Mouse (Mus musculus): ENCODE measurements around the gene Fbxw13.
"Not testable (repeated sequence)": the region's sequence is repeated elsewhere in the genome, so short reads cannot be mapped to it uniquely, and the experiment has no call there.

The Fbxw13 gene

DNA sequence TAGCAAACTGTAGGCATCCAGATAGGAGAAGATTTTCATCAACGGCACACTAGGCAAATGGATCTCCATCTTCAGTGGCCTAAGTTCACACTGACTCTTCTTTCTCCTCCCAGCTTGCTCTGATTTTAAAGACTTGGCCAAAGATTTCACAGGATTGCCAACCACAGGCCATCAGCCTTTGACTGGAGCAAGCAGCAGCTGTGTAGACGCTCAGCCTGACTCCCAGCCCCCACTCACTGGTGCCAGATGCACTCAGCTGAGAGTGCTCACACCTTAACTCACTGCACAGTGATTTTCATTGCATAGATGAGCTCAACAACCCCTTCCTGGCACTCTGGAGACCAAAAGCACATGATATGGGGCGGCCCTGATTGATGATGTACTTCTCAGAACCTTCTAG is at the start of gene Fbxw13:
Fbxw13 (minus strand) TSS at position 101 of the 400 bp plus-strand sequence.
- not testable (repeated sequence) for DNase-seq (ENCODE audit: low spot score in 2 of 2)

DNA sequence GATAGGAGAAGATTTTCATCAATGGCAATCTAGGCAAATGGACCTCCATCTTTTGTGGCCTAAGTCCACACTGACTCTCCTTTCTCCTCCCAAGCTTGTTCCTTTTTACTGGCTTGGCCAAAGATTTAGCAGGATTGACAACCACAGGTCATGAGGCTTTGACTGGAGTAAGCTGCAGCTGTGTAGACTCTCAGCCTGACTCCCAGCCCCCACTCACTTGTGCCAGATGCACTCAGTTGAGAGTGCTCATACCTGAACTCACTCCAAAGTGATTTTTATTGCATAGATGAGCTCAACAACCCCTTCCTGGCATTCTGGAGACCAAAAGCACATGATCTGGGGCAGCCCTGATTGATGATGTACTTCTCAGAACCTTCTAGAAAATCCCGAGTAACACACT is 38.9 kb upstream of the Fbxw13 start, which contains the start of gene Fbxw20:
Fbxw20 (minus strand) TSS at position 101 of the 400 bp plus-strand sequence.
- DNase-seq (ENCODE audit: low spot score in 2 of 2) = no peak

DNA sequence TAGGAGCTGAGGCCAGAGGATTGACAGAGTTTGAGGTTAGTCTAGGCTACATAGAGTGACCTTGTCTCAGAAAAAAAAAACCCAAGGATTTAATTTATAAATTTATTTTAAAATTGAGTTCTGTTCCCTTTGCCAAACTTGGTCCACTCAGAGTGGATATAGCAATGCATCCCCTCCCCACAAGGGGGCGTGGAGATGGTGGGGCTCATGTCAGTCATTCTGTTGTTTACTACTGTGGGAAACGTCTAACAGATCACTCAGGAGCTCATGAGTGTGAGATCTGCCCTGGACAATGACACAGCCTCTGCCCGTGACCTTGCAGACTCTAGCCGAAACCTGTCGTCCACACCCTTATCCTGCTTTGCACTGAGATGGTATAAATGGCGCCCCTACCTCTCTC is 22.7 kb upstream of the Fbxw13 start:
- DNase-seq (ENCODE audit: low spot score in 2 of 2) = peak in 1 of 2 experiments; percentile 4

DNA sequence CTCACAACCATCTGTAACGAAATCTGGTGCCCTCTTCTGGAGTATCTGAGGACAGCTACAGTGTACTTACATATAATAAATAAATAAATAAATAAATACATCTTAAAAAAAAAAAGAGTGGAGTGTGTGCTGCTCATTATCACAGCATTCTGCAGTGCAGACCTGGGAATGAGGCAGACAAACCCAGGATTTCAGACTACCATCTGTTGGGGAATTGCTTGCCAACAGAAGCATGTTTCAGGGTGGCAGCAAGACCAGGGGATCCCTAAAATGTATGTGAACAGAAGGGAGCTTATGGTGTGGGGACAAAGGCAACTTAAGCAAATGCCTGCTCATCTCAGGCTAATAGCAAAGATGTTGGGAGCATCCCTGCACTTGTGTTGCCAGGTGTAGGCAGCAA is 5.6 kb upstream of the Fbxw13 start:
- DNase-seq (ENCODE audit: low spot score in 2 of 2) = not testable (repeated sequence)

DNA sequence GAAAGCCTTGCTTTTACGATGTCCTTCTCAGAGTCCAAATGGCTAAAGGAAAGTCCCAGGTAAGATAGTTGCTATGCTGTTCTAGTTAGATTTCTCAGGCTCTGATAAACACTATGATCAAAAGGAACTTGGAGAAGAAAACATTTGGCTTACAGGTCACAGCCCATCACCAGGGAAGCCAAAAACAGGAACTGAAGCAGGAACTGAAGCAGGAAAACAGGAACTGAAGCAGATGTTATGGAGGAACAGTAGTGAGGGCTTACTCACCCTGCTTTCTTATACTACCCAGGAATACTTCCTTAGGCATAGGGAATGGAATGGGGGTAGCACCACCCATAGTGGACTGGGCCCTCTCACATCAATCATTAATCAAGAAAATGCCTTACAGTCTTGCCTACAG is 4.6 kb upstream of the Fbxw13 start:
- DNase-seq (ENCODE audit: low spot score in 2 of 2) = no peak

DNA sequence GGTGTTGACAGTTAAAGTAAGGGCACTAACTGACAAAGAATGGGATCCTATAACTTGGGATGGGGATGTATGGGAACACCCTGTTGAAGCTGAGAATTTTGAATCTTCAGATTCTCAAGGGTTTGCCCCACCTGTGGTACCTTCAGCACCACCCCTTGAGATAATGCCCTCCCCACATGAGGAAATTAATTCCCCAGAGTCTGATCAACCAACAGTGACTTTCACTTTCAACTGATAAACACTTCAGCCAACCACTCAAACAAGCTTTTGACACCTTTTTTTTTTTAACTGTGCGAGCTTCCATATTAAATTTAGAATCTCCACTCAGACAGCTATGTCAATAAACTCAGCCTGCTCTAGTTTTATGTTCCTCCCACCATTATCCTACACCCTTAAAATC is 3.6 kb upstream of the Fbxw13 start:
- DNase-seq (ENCODE audit: low spot score in 2 of 2) = no peak

DNA sequence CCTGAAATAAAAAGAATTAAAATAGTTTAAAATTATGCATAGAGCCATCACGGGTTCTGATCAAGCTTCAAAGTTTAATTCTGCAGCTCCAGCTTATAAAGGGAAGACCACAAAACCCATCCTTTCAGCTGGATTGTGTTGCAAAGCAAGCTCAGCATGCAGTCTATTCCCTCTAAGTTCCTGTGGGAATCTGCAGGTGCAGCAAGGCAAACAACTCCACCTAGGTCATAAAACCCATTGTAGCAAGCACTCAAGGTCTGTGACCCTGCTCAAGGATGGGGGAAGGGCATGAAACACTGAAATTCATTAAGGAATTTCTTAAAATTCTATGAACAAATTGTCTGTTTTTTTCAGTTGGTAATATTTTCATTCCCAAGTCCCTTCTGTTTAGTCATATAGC is 18.6 kb downstream of the Fbxw13 start:
- DNase-seq (ENCODE audit: low spot score in 2 of 2) = no peak

DNA sequence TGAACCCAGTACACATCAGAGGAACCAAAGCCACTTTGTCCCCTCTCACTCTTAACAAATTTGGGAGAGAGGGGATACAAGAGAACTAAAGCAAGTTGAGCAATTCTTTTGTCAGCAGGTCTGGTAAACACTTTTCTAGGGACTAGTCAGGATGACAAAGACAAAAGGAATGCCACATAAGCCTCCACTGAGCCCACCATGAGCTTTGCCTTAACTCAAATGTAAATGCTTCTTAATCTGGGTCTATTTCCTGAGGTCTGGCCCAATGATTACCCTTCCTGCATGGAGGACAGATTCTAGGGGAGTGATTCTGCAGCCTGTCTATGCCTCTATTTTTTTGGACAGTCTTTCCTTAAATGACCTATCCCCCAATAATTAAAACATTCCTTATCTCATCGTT is 19.5 kb downstream of the Fbxw13 start:
- no peak for DNase-seq (ENCODE audit: low spot score in 2 of 2)

DNA sequence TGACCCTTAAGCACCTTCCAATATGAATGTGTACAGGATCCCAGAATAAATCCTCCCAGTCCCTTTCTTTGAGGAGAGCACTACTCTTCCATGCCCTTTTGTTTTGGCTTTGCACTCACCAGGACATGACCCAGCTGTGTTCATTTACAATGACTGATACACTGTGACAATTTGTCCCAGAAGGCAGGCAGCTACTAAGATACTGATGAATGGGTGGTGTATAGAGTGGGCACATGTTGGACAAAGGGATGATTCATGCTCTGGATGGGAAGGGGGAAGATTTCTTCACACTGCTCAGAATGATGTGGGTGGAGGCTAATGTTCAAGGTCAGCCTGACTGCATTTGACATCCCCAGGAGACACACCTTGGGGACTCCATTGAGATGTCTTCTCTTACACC is 28.5 kb downstream of the Fbxw13 start:
- DNase-seq (ENCODE audit: low spot score in 2 of 2) = no peak

DNA sequence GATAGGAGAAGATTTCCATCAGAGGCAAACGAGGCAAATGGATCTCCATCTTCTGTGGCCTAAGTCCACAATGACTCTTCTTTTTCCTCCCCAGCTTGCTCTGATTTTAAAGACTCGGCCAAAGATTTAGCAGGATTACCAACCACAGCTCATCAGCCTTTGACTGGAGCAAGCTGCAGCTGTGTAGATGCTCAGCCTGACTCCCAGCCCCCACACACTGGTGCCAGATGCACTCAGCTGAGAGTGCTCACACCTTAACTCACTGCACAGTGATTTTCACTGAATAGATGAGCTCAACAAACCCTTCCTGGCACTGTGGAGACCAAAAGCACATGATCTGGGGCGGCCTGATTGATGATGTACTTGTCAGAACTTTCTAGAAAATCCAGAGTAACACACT is 33.8 kb downstream of the Fbxw13 start, which contains the start of gene Fbxw21:
Fbxw21 (minus strand) TSS at position 101 of the 400 bp plus-strand sequence.
- no peak for DNase-seq (ENCODE audit: low spot score in 2 of 2)

DNA sequence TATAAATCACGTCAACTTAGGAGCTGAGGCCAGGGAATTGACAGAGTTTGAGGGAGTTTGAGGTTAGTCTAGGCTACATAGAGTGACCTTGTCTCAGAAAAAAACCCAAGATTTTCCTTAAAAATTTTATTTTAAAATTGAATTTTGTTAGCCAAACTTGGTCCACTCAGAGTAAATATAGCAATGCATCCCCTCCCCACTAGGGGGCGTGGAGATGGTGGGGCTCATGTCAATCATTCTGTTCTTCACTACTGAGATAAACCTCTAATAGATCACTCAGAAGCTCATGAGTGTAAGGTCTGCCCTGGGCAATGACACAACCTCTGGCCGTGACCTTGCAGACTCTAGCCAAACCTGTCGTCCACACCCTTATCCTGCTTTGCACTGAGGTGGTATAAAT is 55.4 kb downstream of the Fbxw13 start:
- peak in 1 of 2 experiments; percentile 22 for DNase-seq (ENCODE audit: low spot score in 2 of 2)

DNA sequence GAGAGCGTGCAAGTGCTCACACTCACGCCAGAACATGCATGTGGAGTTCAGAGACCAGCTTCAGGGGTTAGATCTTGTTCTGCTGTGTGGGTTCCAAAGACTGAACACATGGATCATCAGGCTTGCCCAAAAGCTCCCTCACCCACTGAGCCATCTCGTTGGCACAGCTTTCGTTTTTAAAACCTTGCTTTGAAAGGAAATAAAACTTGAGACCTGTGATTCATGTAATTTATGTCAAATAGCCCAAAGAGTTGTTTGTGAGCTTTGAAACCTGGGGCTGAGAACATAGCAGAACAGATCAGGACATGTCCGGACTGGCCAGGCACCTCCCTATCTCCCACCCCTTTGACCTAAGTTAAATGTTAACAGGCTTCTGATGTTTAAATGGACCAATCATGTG is 65.7 kb downstream of the Fbxw13 start:
- DNase-seq (ENCODE audit: low spot score in 2 of 2) = no peak

All from thymus, postnatal 10 days (tissue).